Mouse (Mus musculus): ENCODE results near the gene Spz1. TPM values are rescaled to one million over a fixed set of nuclear protein-coding genes. Genes with fewer than 3 reads are reported as not detected.

The Spz1 gene
- total and polyA plus RNA-seq, 2 experiments: not detected

GRCm38 (mm10) chr13:92539126-92539525 lies 36.8 kb downstream of the Spz1 start:
- Histone ChIP-seq H3K36me3 (ENCODE audit: control insufficient read depth, insufficient read depth, low read length) (no peaks in the 10 kb centered on the region), H3K4me3 (ENCODE audit: insufficient read depth, low read depth, low read length) (no peak overlapping the region)
- WGBS: 73% methylated on average over 4 of the region's 4 CpGs

DNA sequence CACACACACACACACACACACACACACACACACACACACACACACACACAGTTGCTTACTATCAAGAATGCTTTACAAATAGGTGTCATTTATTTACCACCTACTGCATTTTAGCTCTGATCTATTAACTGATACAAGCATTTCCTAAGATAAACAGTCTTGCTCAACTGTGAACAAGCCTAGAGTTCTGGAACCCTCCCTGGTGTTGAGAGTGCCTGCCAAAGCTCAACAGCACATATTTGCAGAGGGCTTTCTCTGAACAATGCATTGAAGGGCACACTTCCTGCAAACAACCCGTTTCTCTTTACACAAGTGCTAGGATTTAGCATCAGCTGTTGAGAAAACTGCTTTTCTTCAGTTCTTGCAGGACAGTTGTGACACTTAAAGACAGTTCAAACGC lies 42.2 kb downstream of the Spz1 start:
- no peaks in the 10 kb centered on the region for H3K36me3 ChIP-seq (ENCODE audit: control insufficient read depth, insufficient read depth, low read length)
- no peak overlapping the region for H3K27ac ChIP-seq (replicated peaks; ENCODE audit: insufficient read depth, low read depth, low read length)
- peaks cover 8% of the 10 kb centered on the region; the same call in 1 of the 2 replicates for H3K27me3 ChIP-seq (ENCODE audit: control insufficient read depth, insufficient read depth, low read length)
- peak; percentile 76 for DNase-seq (ENCODE audit: extremely low read depth, low read depth, low spot score)
- no peaks in the 10 kb centered on the region for H3K79me2 ChIP-seq (ENCODE audit: control insufficient read depth, insufficient read depth, low read length)
- no peak overlapping the region for H3K4me3 ChIP-seq (ENCODE audit: insufficient read depth, low read depth, low read length)
- H3K9ac ChIP-seq (ENCODE audit: low read depth, low read length): no peak overlapping the region
- WGBS: 16% methylated on average over 2 of the region's 2 CpGs
- TF ChIP-seq POLR2A (IDR thresholded peaks at IDR 0.05; ENCODE audit: extremely low read depth, insufficient read depth, low read length) (no peak), CTCF (IDR thresholded peaks at IDR 0.05; ENCODE audit: low read depth, low read length) (no peak)
- H3K4me1 ChIP-seq (ENCODE audit: control insufficient read depth, insufficient read depth, low read length): no peaks in the 10 kb centered on the region

More at GRCm38 (mm10) chr13:92539126-92539525, 36.8 kb downstream of the Spz1 start:
- Histone ChIP-seq H3K27me3 (ENCODE audit: control insufficient read depth, insufficient read depth, low read length) (peaks cover 13% of the 10 kb centered on the region; the same call in 1 of the 2 replicates), H3K79me2 (ENCODE audit: control insufficient read depth, insufficient read depth, low read length) (no peaks in the 10 kb centered on the region), H3K27ac (replicated peaks; ENCODE audit: insufficient read depth, low read depth, low read length) (no peak overlapping the region), H3K9ac (ENCODE audit: low read depth, low read length) (no peak overlapping the region), H3K4me1 (ENCODE audit: control insufficient read depth, insufficient read depth, low read length) (no peaks in the 10 kb centered on the region)
- TF ChIP-seq CTCF (IDR thresholded peaks at IDR 0.05; ENCODE audit: low read depth, low read length): no peak
- no peak for TF ChIP-seq POLR2A (IDR thresholded peaks at IDR 0.05; ENCODE audit: extremely low read depth, insufficient read depth, low read length)
- no peak for DNase-seq (ENCODE audit: extremely low read depth, low read depth, low spot score)

GRCm38 (mm10) chr13:92532216-92532615 lies 43.8 kb downstream of the Spz1 start:
- no peak overlapping the region for H3K27ac ChIP-seq (replicated peaks; ENCODE audit: insufficient read depth, low read depth, low read length)
- WGBS: 86% methylated on average over 2 of the region's 2 CpGs

GRCm38 (mm10) chr13:92531237-92531636 lies 44.7 kb downstream of the Spz1 start:
- 7% methylated on average over 15 of the region's 15 CpGs for WGBS
- H3K9ac ChIP-seq (ENCODE audit: low read depth, low read length): peak overlapping the region; percentile 59
- H3K27me3 ChIP-seq (ENCODE audit: control insufficient read depth, insufficient read depth, low read length): 0 out of 2 replicates have a peak, but pooled peaks cover under 1% of the 10 kb centered on the region
- no peak for DNase-seq (ENCODE audit: extremely low read depth, low read depth, low spot score)
- peak overlapping the region; percentile 70 for H3K4me3 ChIP-seq (ENCODE audit: insufficient read depth, low read depth, low read length)
- no peaks in the 10 kb centered on the region for H3K79me2 ChIP-seq (ENCODE audit: control insufficient read depth, insufficient read depth, low read length)
- TF ChIP-seq POLR2A (IDR thresholded peaks at IDR 0.05; ENCODE audit: extremely low read depth, insufficient read depth, low read length) (no peak), CTCF (IDR thresholded peaks at IDR 0.05; ENCODE audit: low read depth, low read length) (no peak)
- no peaks in the 10 kb centered on the region for H3K36me3 ChIP-seq (ENCODE audit: control insufficient read depth, insufficient read depth, low read length)
- peak overlapping the region; percentile 32 for H3K27ac ChIP-seq (replicated peaks; ENCODE audit: insufficient read depth, low read depth, low read length)
- H3K4me1 ChIP-seq (ENCODE audit: control insufficient read depth, insufficient read depth, low read length): no peaks in the 10 kb centered on the region

More at GRCm38 (mm10) chr13:92532216-92532615, 43.8 kb downstream of the Spz1 start:
- Histone ChIP-seq H3K4me3 (ENCODE audit: insufficient read depth, low read depth, low read length) (no peak overlapping the region), H3K4me1 (ENCODE audit: control insufficient read depth, insufficient read depth, low read length) (no peaks in the 10 kb centered on the region), H3K36me3 (ENCODE audit: control insufficient read depth, insufficient read depth, low read length) (no peaks in the 10 kb centered on the region), H3K79me2 (ENCODE audit: control insufficient read depth, insufficient read depth, low read length) (no peaks in the 10 kb centered on the region), H3K9ac (ENCODE audit: low read depth, low read length) (no peak overlapping the region), H3K27me3 (ENCODE audit: control insufficient read depth, insufficient read depth, low read length) (0 out of 2 replicates have a peak, but pooled peaks cover 3% of the 10 kb centered on the region)
- no peak for DNase-seq (ENCODE audit: extremely low read depth, low read depth, low spot score)
- TF ChIP-seq CTCF (IDR thresholded peaks at IDR 0.05; ENCODE audit: low read depth, low read length) (no peak), POLR2A (IDR thresholded peaks at IDR 0.05; ENCODE audit: extremely low read depth, insufficient read depth, low read length) (no peak)

- peak within 1 kb of the TSS; percentile 71 for H3K9ac ChIP-seq (ENCODE audit: low read depth, low read length)
- H3K27ac ChIP-seq (replicated peaks; ENCODE audit: insufficient read depth, low read depth, low read length): peak within 1 kb of the TSS; percentile 75
- H3K27me3 ChIP-seq (ENCODE audit: control insufficient read depth, insufficient read depth, low read length): no peaks in the 10 kb centered on the region
- H3K79me2 ChIP-seq (ENCODE audit: control insufficient read depth, insufficient read depth, low read length): no peaks in the 10 kb centered on the region
- peak within 1 kb of the TSS; percentile 70 for H3K4me3 ChIP-seq (ENCODE audit: insufficient read depth, low read depth, low read length)
- H3K36me3 ChIP-seq (ENCODE audit: control insufficient read depth, insufficient read depth, low read length): no peaks in the 10 kb centered on the region
- WGBS: 0% methylated on average over 46 of the region's 46 CpGs
- DNase-seq (ENCODE audit: extremely low read depth, low read depth, low spot score): peak; percentile 80
- TF ChIP-seq CTCF (IDR thresholded peaks at IDR 0.05; ENCODE audit: low read depth, low read length) (no peak), POLR2A (IDR thresholded peaks at IDR 0.05; ENCODE audit: extremely low read depth, insufficient read depth, low read length) (peak; percentile 60)
- H3K4me1 ChIP-seq (ENCODE audit: control insufficient read depth, insufficient read depth, low read length): no peaks in the 10 kb centered on the region
Observed at GRCm38 (mm10) chr13:92530721-92531211, 45.2 kb downstream of the Spz1 start, which contains the start of gene Zfyve16. Zfyve16 (minus strand) TSS chr13:92530868.
